Mouse (Mus musculus): ENCODE measurements around the gene Ctxn1. TPM values are rescaled to one million over a fixed set of nuclear protein-coding genes. Genes with fewer than 3 reads are reported as not detected.

Ctxn1 gene
- polyA plus RNA-seq, 1 experiment from 2014 or later: 111 TPM

GRCm38 (mm10) chr8:4229784-4230183, 29.3 kb downstream of the Ctxn1 start:
- Histone ChIP-seq H3K36me3 (no peaks in the 10 kb centered on the region), H3K27me3 (peaks cover 34% of the 10 kb centered on the region), H3K27ac (no peak overlapping the region), H3K9ac (replicated peaks) (no peak overlapping the region), H3K4me3 (replicated peaks) (no peak overlapping the region), H3K4me1 (replicated peaks) (peaks cover 6% of the 10 kb centered on the region), H3K9me3 (no peaks in the 10 kb centered on the region), H3K4me2 (no peak overlapping the region)
- 81% methylated on average over 5 of the region's 5 CpGs for WGBS
- ATAC-seq (ENCODE audit: insufficient number of reproducible peaks, insufficient read depth, low FRiP score, low TSS enrichment, low read depth): no peak

- 94% methylated on average over 4 of the region's 4 CpGs for WGBS
- Histone ChIP-seq H3K4me3 (replicated peaks) (no peak overlapping the region), H3K27ac (no peak overlapping the region), H3K4me1 (replicated peaks) (peaks cover 6% of the 10 kb centered on the region), H3K36me3 (no peaks in the 10 kb centered on the region), H3K9me3 (no peaks in the 10 kb centered on the region), H3K4me2 (no peak overlapping the region), H3K27me3 (peaks cover 42% of the 10 kb centered on the region), H3K9ac (replicated peaks) (no peak overlapping the region)
- ATAC-seq (ENCODE audit: insufficient number of reproducible peaks, insufficient read depth, low FRiP score, low TSS enrichment, low read depth): no peak
Observed at GRCm38 (mm10) chr8:4227919-4228318, 31.2 kb downstream of the Ctxn1 start.

- WGBS: 4% methylated on average over 33 of the region's 33 CpGs
- H3K27me3 ChIP-seq: peaks cover 42% of the 10 kb centered on the region
Observed at GRCm38 (mm10) chr8:4226739-4227347, 32.2 kb downstream of the Ctxn1 start, which contains the start of gene Lrrc8e. Gene Lrrc8e, plus strand, starts transcription at chr8:4226827.

GRCm38 (mm10) chr8:4226323-4226722, 32.8 kb downstream of the Ctxn1 start:
- 0 out of 2 replicates have a peak, but pooled peaks have one; percentile 12 for ATAC-seq (ENCODE audit: insufficient number of reproducible peaks, insufficient read depth, low FRiP score, low TSS enrichment, low read depth)
- no peak overlapping the region for H3K27ac ChIP-seq
- H3K4me2 ChIP-seq: peak overlapping the region; percentile 58
- no peaks in the 10 kb centered on the region for H3K36me3 ChIP-seq
- H3K9ac ChIP-seq (replicated peaks): no peak overlapping the region; the same call in 1 of the 2 replicates
- H3K4me3 ChIP-seq (replicated peaks): peak overlapping the region; percentile 35
- H3K27me3 ChIP-seq: peaks cover 42% of the 10 kb centered on the region
- no peaks in the 10 kb centered on the region for H3K9me3 ChIP-seq
- WGBS: 22% methylated on average over 4 of the region's 4 CpGs
- peaks cover 6% of the 10 kb centered on the region for H3K4me1 ChIP-seq (replicated peaks)

More at GRCm38 (mm10) chr8:4226739-4227347, 32.2 kb downstream of the Ctxn1 start, which contains the start of gene Lrrc8e:
- Histone ChIP-seq H3K4me3 (replicated peaks) (peak within 1 kb of the TSS; percentile 35), H3K4me2 (peak within 1 kb of the TSS; percentile 58), H3K27ac (no peak within 1 kb of the TSS), H3K9ac (replicated peaks) (peak within 1 kb of the TSS; percentile 24; the same call in 1 of the 2 replicates), H3K9me3 (no peaks in the 10 kb centered on the region), H3K4me1 (replicated peaks) (peaks cover 6% of the 10 kb centered on the region), H3K36me3 (no peaks in the 10 kb centered on the region)
- 0 out of 2 replicates have a peak, but pooled peaks have one; percentile 43 for ATAC-seq (ENCODE audit: insufficient number of reproducible peaks, insufficient read depth, low FRiP score, low TSS enrichment, low read depth)

GRCm38 (mm10) chr8:4222059-4222458, 37.0 kb downstream of the Ctxn1 start:
- H3K27me3 ChIP-seq: peaks cover 48% of the 10 kb centered on the region
- no peak overlapping the region for H3K4me2 ChIP-seq
- H3K27ac ChIP-seq: no peak overlapping the region
- no peak overlapping the region for H3K9ac ChIP-seq (replicated peaks)
- no peaks in the 10 kb centered on the region for H3K9me3 ChIP-seq
- H3K36me3 ChIP-seq: no peaks in the 10 kb centered on the region
- peaks cover 11% of the 10 kb centered on the region for H3K4me1 ChIP-seq (replicated peaks)
- no peak for ATAC-seq (ENCODE audit: insufficient number of reproducible peaks, insufficient read depth, low FRiP score, low TSS enrichment, low read depth)
- H3K4me3 ChIP-seq (replicated peaks): no peak overlapping the region

GRCm38 (mm10) chr8:4219617-4220016, 39.5 kb downstream of the Ctxn1 start:
- no peak overlapping the region for H3K9ac ChIP-seq (replicated peaks)
- no peaks in the 10 kb centered on the region for H3K36me3 ChIP-seq
- peaks cover 19% of the 10 kb centered on the region for H3K4me1 ChIP-seq (replicated peaks)
- H3K9me3 ChIP-seq: no peaks in the 10 kb centered on the region
- H3K27ac ChIP-seq: no peak overlapping the region
- ATAC-seq (ENCODE audit: insufficient number of reproducible peaks, insufficient read depth, low FRiP score, low TSS enrichment, low read depth): no peak
- H3K4me2 ChIP-seq: no peak overlapping the region
- WGBS: 75% methylated on average over 3 of the region's 3 CpGs
- H3K4me3 ChIP-seq (replicated peaks): no peak overlapping the region
- H3K27me3 ChIP-seq: peaks cover 53% of the 10 kb centered on the region

GRCm38 (mm10) chr8:4216791-4217621, 42.1 kb downstream of the Ctxn1 start, which contains the start of gene Prr36:
Gene Prr36, minus strand, starts transcription at chr8:4217459.
- Histone ChIP-seq H3K4me3 (replicated peaks) (peak within 1 kb of the TSS; percentile 53), H3K27ac (no peak within 1 kb of the TSS), H3K27me3 (peaks cover 67% of the 10 kb centered on the region), H3K9ac (replicated peaks) (peak within 1 kb of the TSS; percentile 64), H3K9me3 (no peaks in the 10 kb centered on the region), H3K4me1 (replicated peaks) (peaks cover 38% of the 10 kb centered on the region), H3K36me3 (no peaks in the 10 kb centered on the region), H3K4me2 (peak within 1 kb of the TSS; percentile 91)
- WGBS: 1% methylated on average over 44 of the region's 44 CpGs
- ATAC-seq (ENCODE audit: insufficient number of reproducible peaks, insufficient read depth, low FRiP score, low TSS enrichment, low read depth): peak; percentile 14; the same call in 1 of the 2 replicates

GRCm38 (mm10) chr8:4216296-4216695, 42.8 kb downstream of the Ctxn1 start:
- Histone ChIP-seq H3K36me3 (no peaks in the 10 kb centered on the region), H3K27me3 (peaks cover 69% of the 10 kb centered on the region), H3K9me3 (no peaks in the 10 kb centered on the region), H3K9ac (replicated peaks) (peak overlapping the region; percentile 64; the same call in 1 of the 2 replicates), H3K4me1 (replicated peaks) (peaks cover 38% of the 10 kb centered on the region), H3K4me3 (replicated peaks) (peak overlapping the region; percentile 53), H3K27ac (no peak overlapping the region), H3K4me2 (peak overlapping the region; percentile 91)
- 6% methylated on average over 18 of the region's 18 CpGs for WGBS
- ATAC-seq (ENCODE audit: insufficient number of reproducible peaks, insufficient read depth, low FRiP score, low TSS enrichment, low read depth): no peak

- H3K9me3 ChIP-seq: 0 out of 2 replicates have a peak, but pooled peaks cover 2% of the 10 kb centered on the region
- H3K4me1 ChIP-seq (replicated peaks): peaks cover 38% of the 10 kb centered on the region
- H3K36me3 ChIP-seq: 0 out of 2 replicates have a peak, but pooled peaks cover 9% of the 10 kb centered on the region
- peak overlapping the region; percentile 44; the same call in 1 of the 2 replicates for H3K9ac ChIP-seq (replicated peaks)
- peak overlapping the region; percentile 46 for H3K4me3 ChIP-seq (replicated peaks)
- 8% methylated on average over 33 of the region's 33 CpGs for WGBS
- peak overlapping the region; percentile 91 for H3K4me2 ChIP-seq
- H3K27ac ChIP-seq: no peak overlapping the region
- H3K27me3 ChIP-seq: peaks cover 72% of the 10 kb centered on the region
- ATAC-seq (ENCODE audit: insufficient number of reproducible peaks, insufficient read depth, low FRiP score, low TSS enrichment, low read depth): peak; percentile 34; the same call in 1 of the 2 replicates
Observed at GRCm38 (mm10) chr8:4214006-4214980, 44.8 kb downstream of the Ctxn1 start.

- peaks cover 38% of the 10 kb centered on the region for H3K4me1 ChIP-seq (replicated peaks)
- under 1% methylated on average over 18 of the region's 18 CpGs for WGBS
- H3K4me3 ChIP-seq (replicated peaks): peak overlapping the region; percentile 46
- ATAC-seq (ENCODE audit: insufficient number of reproducible peaks, insufficient read depth, low FRiP score, low TSS enrichment, low read depth): peak; percentile 71
- H3K27me3 ChIP-seq: peaks cover 74% of the 10 kb centered on the region
- no peak overlapping the region for H3K27ac ChIP-seq
- peak overlapping the region; percentile 91 for H3K4me2 ChIP-seq
- 0 out of 2 replicates have a peak, but pooled peaks cover 9% of the 10 kb centered on the region for H3K36me3 ChIP-seq
- H3K9ac ChIP-seq (replicated peaks): peak overlapping the region; percentile 57
- H3K9me3 ChIP-seq: 0 out of 2 replicates have a peak, but pooled peaks cover 5% of the 10 kb centered on the region
Observed at GRCm38 (mm10) chr8:4213210-4214005, 45.7 kb downstream of the Ctxn1 start.

Measured in limb, embryonic 12.5 days (tissue).